Mouse (Mus musculus) heart, postnatal 0 days (tissue): ENCODE measurements at regions not wholly inside any gene's neighbourhood (a gene's known extent, or its start where the extent isn't known, plus 50 kb on each side); places are given as distances from the start of the nearest gene placed in this dataset.

Source experiments
- ATAC-seq: fragments of 200-750 bp; cut with Nextera tagmentation; 2 replicates; pipeline ENCODE4 v1.8.0; 2017; ENCODE audit warnings: low read depth, moderate number of reproducible peaks, moderate library complexity; ENCODE audit not compliant: insufficient read depth
- DNase-seq: peaks from one replicate; pipeline ENCODE4 v3.0.0-alpha.2; 2016; ENCODE audit warnings: low spot score
- H3K27ac ChIP-seq: fragments of 300-500 bp; sonication (generic); 2 replicates; pipeline ENCODE4 v1.5.1; 2014; ENCODE audit warnings: low read depth, mild to moderate bottlenecking
- H3K27me3 ChIP-seq: fragments of 300-500 bp; sonication (generic); 2 replicates; pipeline ENCODE4 v1.6.1; 2014; ENCODE audit warnings: low read length, mixed read lengths; ENCODE audit not compliant: control insufficient read depth, insufficient read depth
- H3K36me3 ChIP-seq: fragments of 300-500 bp; sonication (generic); replicated peaks from 2 replicates; pipeline ENCODE4 v1.6.1; 2014; ENCODE audit warnings: low read length, mixed read lengths; ENCODE audit not compliant: control insufficient read depth, insufficient read depth
- H3K4me1 ChIP-seq: fragments of 300-500 bp; sonication (generic); 2 replicates; pipeline ENCODE4 v1.6.1; 2014; ENCODE audit warnings: antibody characterized with exemption; ENCODE audit not compliant: control insufficient read depth, insufficient read depth
- H3K4me2 ChIP-seq: fragments of 300-500 bp; sonication (generic); 2 replicates; pipeline ENCODE4 v1.6.1; 2014; ENCODE audit warnings: low read depth, mild to moderate bottlenecking, low read length, moderate library complexity
- H3K4me3 ChIP-seq: fragments of 300-500 bp; sonication (generic); 2 replicates; pipeline ENCODE4 v1.5.1; 2014; ENCODE audit warnings: low read depth, low read length
- H3K9ac ChIP-seq: fragments of 300-500 bp; sonication (generic); replicated peaks from 2 replicates; pipeline ENCODE4 v1.6.1; 2014; ENCODE audit warnings: low read depth, low read length, mixed read lengths
- H3K9me3 ChIP-seq: fragments of 300-500 bp; sonication (generic); replicated peaks from 2 replicates; pipeline ENCODE4 v1.6.1; 2016; ENCODE audit warnings: low read length; ENCODE audit not compliant: control insufficient read depth
- CTCF ChIP-seq: IDR thresholded peaks from 2 replicates; pipeline ENCODE4 v1.5.1; 2016; ENCODE audit warnings: antibody characterized with exemption, control low read depth, low read depth
- EP300 ChIP-seq: IDR thresholded peaks from 2 replicates; pipeline ENCODE4 v1.6.1; 2016; ENCODE audit warnings: antibody characterized with exemption, low read depth
- WGBS: fragments of 180-500 bp; shearing (Covaris S2); extraction: QIAGEN DNeasy Blood & Tissue Kit; methylation state at CpG from one replicate; pipeline ENCODE4 v1.1.7; 2014; 5-methylcytosine and 5-hydroxymethylcytosine counted together

DNA sequence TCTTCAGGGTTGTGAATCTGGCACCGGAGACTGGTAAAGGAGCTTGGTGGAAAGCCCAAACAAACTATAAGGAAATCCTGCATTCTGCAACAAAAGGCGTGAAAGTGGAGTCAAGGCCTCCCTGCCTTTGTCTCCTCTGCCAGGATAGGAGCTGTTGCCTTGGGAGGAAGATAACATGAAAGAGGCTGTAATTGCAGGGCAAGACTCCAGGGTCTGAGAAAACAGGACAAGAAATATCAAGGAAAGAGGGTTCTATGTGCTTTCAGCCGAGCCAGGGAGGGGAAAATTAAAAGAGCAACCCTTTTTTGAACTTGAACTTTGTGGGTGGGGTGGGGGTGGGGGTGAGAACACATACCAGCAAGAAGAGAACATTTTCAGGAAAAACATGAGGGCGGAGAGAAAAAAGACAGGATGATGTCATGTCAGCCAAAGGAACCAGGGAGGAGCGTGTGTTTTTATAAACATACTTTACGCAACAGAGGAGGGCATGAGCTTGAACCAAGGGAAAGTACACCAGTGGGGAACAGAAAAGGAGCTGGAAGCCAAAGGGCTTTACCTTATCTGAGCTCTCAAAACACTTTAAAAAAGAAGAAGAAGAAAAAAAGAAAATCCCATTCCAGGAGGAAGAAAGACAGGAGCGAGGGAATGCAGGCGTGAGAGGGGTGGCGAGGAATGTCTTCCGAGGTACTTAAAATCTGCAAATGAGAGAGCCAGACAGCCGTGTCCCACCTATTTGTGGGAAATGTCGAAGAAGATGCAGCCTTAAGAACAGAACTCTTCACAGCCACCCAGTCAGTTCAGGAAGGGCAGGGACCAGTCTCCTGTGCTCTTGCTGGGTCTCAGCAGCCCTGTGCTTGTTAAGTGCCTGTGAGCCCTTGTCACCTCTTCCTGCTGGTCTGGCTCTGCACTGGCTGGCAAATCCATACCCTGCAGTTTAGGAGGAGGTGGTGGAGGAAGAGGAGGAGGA, 66.2 kb upstream of the Irf2bp2 start:
- H3K4me3 ChIP-seq: no peak overlapping the region
- no peaks in the 10 kb centered on the region for H3K27me3 ChIP-seq
- TF ChIP-seq EP300: 0 out of 2 replicates have a peak, but pooled peaks have one; percentile 42
- no peak for TF ChIP-seq CTCF
- H3K27ac ChIP-seq: peak overlapping the region; percentile 86
- DNase-seq: peak; percentile 79
- H3K4me1 ChIP-seq: peaks cover 44% of the 10 kb centered on the region
- no peaks in the 10 kb centered on the region for H3K36me3 ChIP-seq
- H3K4me2 ChIP-seq: peak overlapping the region; percentile 40
- peak; percentile 46 for ATAC-seq
- peak overlapping the region; percentile 60; the same call in 1 of the 2 replicates for H3K9ac ChIP-seq
- WGBS: 28% methylated on average over 12 of the region's 12 CpGs
- H3K9me3 ChIP-seq: no peaks in the 10 kb centered on the region

DNA sequence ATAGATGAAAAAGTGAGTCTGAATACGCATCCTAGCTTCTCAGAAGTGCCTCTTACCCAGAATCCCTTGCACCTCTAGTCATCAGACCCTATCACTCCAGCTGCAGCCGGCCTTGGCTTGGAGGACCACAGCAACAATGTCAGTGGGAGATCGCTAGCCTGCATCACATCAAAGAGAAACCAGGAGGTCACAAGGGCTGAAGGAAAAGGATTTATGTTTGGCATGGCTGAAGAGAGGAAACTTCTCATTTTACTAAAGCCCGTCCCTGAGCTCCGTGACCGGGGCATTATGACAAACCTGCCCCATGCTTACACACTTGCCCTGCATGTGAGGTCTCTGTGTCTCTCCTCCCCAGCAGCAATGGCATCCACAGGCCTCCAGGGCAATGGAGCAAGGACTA, 63.8 kb upstream of the Irf2bp2 start:
- H3K36me3 ChIP-seq: no peaks in the 10 kb centered on the region
- H3K9ac ChIP-seq: no peak overlapping the region
- H3K4me1 ChIP-seq: peaks cover 26% of the 10 kb centered on the region
- TF ChIP-seq CTCF (no peak), EP300 (no peak)
- H3K27ac ChIP-seq: no peak overlapping the region
- DNase-seq: no peak
- no peaks in the 10 kb centered on the region for H3K9me3 ChIP-seq
- no peak overlapping the region for H3K4me3 ChIP-seq
- H3K27me3 ChIP-seq: no peaks in the 10 kb centered on the region
- H3K4me2 ChIP-seq: no peak overlapping the region
- WGBS: 83% methylated on average over 6 of the region's 6 CpGs
- ATAC-seq: no peak

DNA sequence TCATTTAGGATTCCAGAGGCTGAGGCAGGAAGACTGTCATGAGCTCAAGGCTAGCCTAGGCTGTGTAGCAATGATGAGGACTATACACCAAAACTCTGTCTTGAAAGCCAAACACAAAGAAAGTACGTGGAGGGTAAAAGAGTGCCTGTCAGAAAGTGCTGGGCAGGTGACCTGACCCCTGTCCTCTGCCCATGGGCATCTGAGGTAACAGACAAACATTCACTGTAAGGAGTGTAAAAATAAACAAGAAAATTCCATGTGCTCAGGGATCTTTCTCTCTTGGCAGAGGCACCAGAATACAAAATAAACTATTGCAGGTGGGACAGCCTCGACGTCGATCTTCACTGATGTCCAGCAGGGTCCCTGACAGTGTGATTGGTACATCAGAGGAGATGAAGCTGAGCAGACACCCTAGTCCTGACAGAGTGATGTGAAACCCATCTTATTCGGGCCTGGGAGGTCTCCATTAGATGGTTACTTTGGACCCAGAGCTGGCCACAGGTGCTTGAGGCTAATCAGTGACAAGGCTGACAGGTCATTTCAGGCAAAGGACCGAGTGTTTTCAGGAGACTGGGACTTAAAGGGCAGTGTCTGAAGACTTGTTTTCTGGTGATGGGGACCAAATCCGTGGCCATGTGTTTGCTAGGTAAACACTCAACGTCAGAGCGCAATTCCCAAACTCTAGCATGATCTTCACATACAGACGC, 62.9 kb upstream of the Irf2bp2 start:
- Histone ChIP-seq H3K4me3 (no peak overlapping the region), H3K9ac (no peak overlapping the region), H3K27me3 (no peaks in the 10 kb centered on the region), H3K36me3 (no peaks in the 10 kb centered on the region), H3K4me1 (peaks cover 18% of the 10 kb centered on the region), H3K4me2 (no peak overlapping the region), H3K27ac (no peak overlapping the region), H3K9me3 (no peaks in the 10 kb centered on the region)
- no peak for TF ChIP-seq EP300
- TF ChIP-seq CTCF: no peak
- ATAC-seq: no peak
- WGBS: 63% methylated on average over 10 of the region's 10 CpGs
- no peak for DNase-seq

DNA sequence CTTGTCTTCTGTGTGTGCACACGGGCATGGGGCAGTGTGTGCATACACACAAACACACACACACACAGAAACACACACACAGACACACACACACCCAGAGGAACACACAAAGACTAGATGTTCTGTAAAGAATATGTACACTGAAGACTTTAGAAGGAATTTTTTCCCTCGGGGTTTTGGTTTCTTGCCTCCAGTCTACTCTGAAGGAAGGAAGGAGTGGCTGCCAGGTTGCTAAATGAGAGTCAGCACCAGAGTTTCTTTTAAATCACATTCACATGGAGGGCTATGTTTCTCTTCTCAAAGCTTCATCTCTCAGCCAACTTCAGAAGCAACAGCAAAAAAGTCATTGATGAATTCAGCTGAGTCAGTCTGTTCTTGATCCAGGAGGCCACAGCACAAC, 61.8 kb upstream of the Irf2bp2 start:
- Histone ChIP-seq H3K4me3 (no peak overlapping the region), H3K4me1 (peaks cover 7% of the 10 kb centered on the region), H3K9ac (no peak overlapping the region), H3K27me3 (no peaks in the 10 kb centered on the region), H3K9me3 (no peaks in the 10 kb centered on the region), H3K4me2 (no peak overlapping the region), H3K36me3 (no peaks in the 10 kb centered on the region), H3K27ac (no peak overlapping the region)
- DNase-seq (no peak), ATAC-seq (no peak)
- TF ChIP-seq EP300 (no peak), CTCF (no peak)
- WGBS: 49% methylated on average over 2 of the region's 2 CpGs

DNA sequence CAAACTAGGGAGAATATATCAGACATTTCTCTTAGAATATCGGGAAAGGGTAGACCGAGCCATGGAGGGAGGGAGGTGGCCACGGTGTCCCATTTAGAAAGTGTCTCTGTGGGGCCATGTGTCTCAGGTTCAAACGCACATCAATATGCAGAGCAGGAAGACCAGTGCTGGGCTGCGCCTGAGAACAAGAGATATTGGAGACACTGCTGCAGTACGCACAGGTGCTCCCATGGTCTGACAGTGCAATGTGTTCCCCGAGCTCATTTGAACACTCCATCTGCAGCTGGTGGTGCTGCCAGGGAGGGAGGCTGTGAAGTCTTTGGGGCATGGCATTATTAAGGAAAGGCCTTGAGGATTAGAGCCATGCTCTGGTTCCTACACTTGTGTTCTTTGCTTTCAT, 60.6 kb upstream of the Irf2bp2 start:
- TF ChIP-seq CTCF: no peak
- no peaks in the 10 kb centered on the region for H3K36me3 ChIP-seq
- H3K9ac ChIP-seq: no peak overlapping the region
- no peaks in the 10 kb centered on the region for H3K4me1 ChIP-seq
- no peak overlapping the region for H3K4me3 ChIP-seq
- no peaks in the 10 kb centered on the region for H3K9me3 ChIP-seq
- DNase-seq (no peak), ATAC-seq (no peak)
- H3K27me3 ChIP-seq: no peaks in the 10 kb centered on the region
- H3K27ac ChIP-seq: no peak overlapping the region
- 92% methylated on average over 7 of the region's 7 CpGs for WGBS
- H3K4me2 ChIP-seq: no peak overlapping the region
